Mouse (Mus musculus) CH12.LX (cell line): ENCODE measurements at regions not wholly inside any gene's neighbourhood (a gene's known extent, or its start where the extent isn't known, plus 50 kb on each side); places are given as distances from the start of the nearest gene placed in this dataset.

Experiments used
- DNase-seq: peaks from one replicate; pipeline ENCODE4 v3.0.0-alpha.2; 2013; ENCODE audit errors: extremely low read depth
- H3K27ac ChIP-seq: 2 replicates; pipeline ENCODE4 v1.5.1; 2012; ENCODE audit warnings: low read depth, mild to moderate bottlenecking, control low read depth, moderate library complexity; ENCODE audit not compliant: insufficient read depth
- H3K27me3 ChIP-seq: replicated peaks from 2 replicates; pipeline ENCODE3; 2012; ENCODE audit warnings: inconsistent platforms
- H3K36me3 ChIP-seq, 2 experiments: replicated peaks in 1 of 2; 2 replicates each; pipeline versions ENCODE3 to v1.6.1; 2012; ENCODE audit warnings: inconsistent platforms in 1 of 2, low read length in 1 of 2, mild to moderate bottlenecking in 1 of 2, mixed read lengths in 1 of 2, moderate library complexity in 1 of 2; ENCODE audit not compliant: control insufficient read depth in 1 of 2, insufficient read depth in 1 of 2
- H3K4me1 ChIP-seq, 2 experiments: 2 replicates each; pipeline ENCODE4 v1.6.1; 2012; ENCODE audit warnings: inconsistent platforms in 1 of 2, moderate library complexity in 1 of 2; ENCODE audit not compliant: insufficient read depth in 2 of 2, control insufficient read depth in 1 of 2
- H3K4me2 ChIP-seq: 2 replicates; pipeline ENCODE4 v1.6.1; 2012; ENCODE audit warnings: low read depth, mild to moderate bottlenecking, control low read depth; ENCODE audit not compliant: poor library complexity, insufficient read depth, severe bottlenecking
- H3K4me3 ChIP-seq, 3 experiments: fragments of 150-350 bp in 1 of 3; sonication (generic) in 1 of 3; replicated peaks in 1 of 3; 2 replicates each; pipeline versions ENCODE3 to v1.5.1; 2011 to 2012; ENCODE audit warnings: low read depth in 2 of 3, low read length in 2 of 3, mild to moderate bottlenecking in 2 of 3, moderate library complexity in 2 of 3, control low read depth in 1 of 3, improper control_type of control experiment in 1 of 3, inconsistent platforms in 1 of 3, mixed read lengths in 1 of 3; ENCODE audit not compliant: poor library complexity in 1 of 3
- H3K79me2 ChIP-seq: replicated peaks from 2 replicates; pipeline ENCODE4 v1.6.1; 2012; ENCODE audit warnings: mild to moderate bottlenecking, moderate library complexity; ENCODE audit not compliant: control insufficient read depth, poor library complexity, insufficient read depth, severe bottlenecking; ENCODE audit errors: extremely low read depth
- H3K9ac ChIP-seq: 2 replicates; pipeline ENCODE4 v1.6.1; 2012; ENCODE audit warnings: low read depth, mild to moderate bottlenecking, control low read depth, moderate library complexity; ENCODE audit not compliant: insufficient read depth
- H3K9me3 ChIP-seq: replicated peaks from 2 replicates; pipeline ENCODE3; 2012; ENCODE audit warnings: low read length, inconsistent platforms, mixed read lengths
- CHD1 ChIP-seq: IDR thresholded peaks from 2 replicates; pipeline ENCODE4 v1.6.1; 2012; ENCODE audit warnings: low read depth, low read length, improper control_type of control experiment, inconsistent platforms
- CHD2 ChIP-seq: IDR thresholded peaks from 2 replicates; pipeline ENCODE4 v1.6.1; 2011; ENCODE audit warnings: low read length, improper control_type of control experiment
- EP300 ChIP-seq: IDR thresholded peaks from 2 replicates; pipeline ENCODE4 v1.6.1; 2011; ENCODE audit warnings: low read length, improper control_type of control experiment
- ETS1 ChIP-seq: conservative IDR thresholded peaks from 2 replicates; pipeline ENCODE4 v1.6.1; 2012; ENCODE audit warnings: low read depth, mild to moderate bottlenecking, inconsistent platforms, low read length, improper control_type of control experiment, moderate library complexity
- JUN ChIP-seq: IDR thresholded peaks from 2 replicates; pipeline ENCODE4 v1.6.1; 2011; ENCODE audit warnings: low read depth, mild to moderate bottlenecking, low read length, improper control_type of control experiment, moderate library complexity; ENCODE audit not compliant: insufficient read depth
- KAT2A ChIP-seq: IDR thresholded peaks from 2 replicates; pipeline ENCODE4 v1.6.1; 2012; ENCODE audit warnings: low read length, improper control_type of control experiment, inconsistent platforms; ENCODE audit not compliant: insufficient replicate concordance
- MAFK ChIP-seq: IDR thresholded peaks from 2 replicates; pipeline ENCODE4 v1.6.1; 2011; ENCODE audit warnings: low read length, improper control_type of control experiment; ENCODE audit not compliant: insufficient replicate concordance
- MAZ ChIP-seq: IDR thresholded peaks from 2 replicates; pipeline ENCODE4 v1.6.1; 2012; ENCODE audit warnings: low read depth, mild to moderate bottlenecking, inconsistent platforms, low read length, improper control_type of control experiment, moderate library complexity
- MXI1 ChIP-seq: IDR thresholded peaks from 2 replicates; pipeline ENCODE4 v1.6.1; 2011; ENCODE audit warnings: mild to moderate bottlenecking, low read depth, low read length, improper control_type of control experiment
- MYC ChIP-seq: IDR thresholded peaks from 2 replicates; pipeline ENCODE4 v1.6.1; 2011; ENCODE audit warnings: low read depth, mild to moderate bottlenecking, improper control_type of control experiment, low read length
- NELFE ChIP-seq: IDR thresholded peaks from 2 replicates; pipeline ENCODE4 v1.6.1; 2011; ENCODE audit warnings: low read depth, low read length, improper control_type of control experiment
- PAX5 ChIP-seq: IDR thresholded peaks from 2 replicates; pipeline ENCODE4 v1.6.1; 2012; ENCODE audit warnings: low read length, inconsistent platforms, mixed read lengths
- POLR2AphosphoS2 ChIP-seq: IDR thresholded peaks from 2 replicates; pipeline ENCODE4 v1.6.1; 2011; ENCODE audit warnings: low read depth, low read length, improper control_type of control experiment
- SMC3 ChIP-seq: IDR thresholded peaks from 2 replicates; pipeline ENCODE4 v1.6.1; 2011; ENCODE audit warnings: low read depth, low read length, improper control_type of control experiment
- TCF12 ChIP-seq: IDR thresholded peaks from 2 replicates; pipeline ENCODE4 v1.6.1; 2014; ENCODE audit warnings: low read depth, mild to moderate bottlenecking, inconsistent platforms, low read length, improper control_type of control experiment
- UBTF ChIP-seq: IDR thresholded peaks from 2 replicates; pipeline ENCODE4 v1.6.1; 2012; ENCODE audit warnings: low read depth, mild to moderate bottlenecking, inconsistent platforms, low read length, improper control_type of control experiment, moderate library complexity
- USF1 ChIP-seq: IDR thresholded peaks from 2 replicates; pipeline ENCODE4 v1.6.1; 2014; ENCODE audit warnings: low read depth, mild to moderate bottlenecking, inconsistent platforms, low read length, improper control_type of control experiment
- USF2 ChIP-seq: conservative IDR thresholded peaks from 2 replicates; pipeline ENCODE4 v1.6.1; 2011; ENCODE audit warnings: low read depth, low read length, improper control_type of control experiment
- ZC3H11A ChIP-seq: IDR thresholded peaks from 2 replicates; pipeline ENCODE4 v1.6.1; 2012; ENCODE audit warnings: low read depth, mild to moderate bottlenecking, inconsistent platforms, low read length, improper control_type of control experiment
- ZKSCAN1 ChIP-seq: IDR thresholded peaks from 2 replicates; pipeline ENCODE4 v1.6.1; 2012; ENCODE audit warnings: low read depth, inconsistent platforms, low read length, improper control_type of control experiment, borderline replicate concordance
- ZNF384 ChIP-seq: IDR thresholded peaks from 2 replicates; pipeline ENCODE4 v1.6.1; 2012; ENCODE audit warnings: low read depth, low read length, improper control_type of control experiment, inconsistent platforms
- dilution Hi-C: fragments of 300-500 bp; cut with MboI; formaldehyde crosslinking; loops from 2 replicates; pipeline ENCODE4 v1.14.3; 2020; ENCODE audit warnings: low sequenced_read_pairs; ENCODE audit not compliant: extremely low pct_unique_long_range_greater_than_20kb, extremely low pct_ligation_motif_present
- in situ Hi-C: fragments of 300-500 bp; cut with MboI; formaldehyde crosslinking; loops from 3 replicates; pipeline ENCODE4 v1.14.3; 2019; ENCODE audit warnings: low sequenced_read_pairs, low pct_ligation_motif_present, low pct_unique_long_range_greater_than_20kb, mixed read lengths

DNA sequence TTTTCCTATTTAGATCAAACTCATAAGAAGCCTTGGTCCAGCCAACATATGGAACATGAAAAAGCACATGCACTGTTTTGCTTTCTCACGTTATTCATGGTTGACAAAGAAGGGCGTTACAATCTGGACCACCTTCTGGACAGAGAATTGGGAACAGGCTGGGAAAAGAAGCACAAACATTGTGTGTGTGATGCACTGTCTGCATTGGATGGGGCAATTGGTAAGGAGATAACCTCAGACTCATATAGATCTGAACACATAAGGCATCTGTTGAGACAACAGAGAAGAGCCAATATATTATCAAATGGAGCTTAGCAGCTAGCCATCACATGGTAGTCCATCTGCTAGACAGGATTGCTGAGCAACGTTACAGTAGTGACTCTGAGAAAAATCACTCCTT is 317.1 kb downstream of the Fam84a start:
- Histone ChIP-seq H3K27ac (no peak overlapping the region), H3K4me1 (no peaks in the 10 kb centered on the region), H3K9ac (no peak overlapping the region), H3K4me3 (no peak overlapping the region), H3K36me3 (no peaks in the 10 kb centered on the region), H3K27me3 (no peaks in the 10 kb centered on the region), H3K9me3 (no peaks in the 10 kb centered on the region), H3K4me2 (no peak overlapping the region), H3K79me2 (no peaks in the 10 kb centered on the region)
- no peak for DNase-seq
- in situ Hi-C loops (no loop called here), dilution Hi-C loops (no loop called here)
- TF ChIP-seq NELFE, result no peak
- no peak for TF ChIP-seq ZKSCAN1
- no peak for TF ChIP-seq USF2
- no peak for TF ChIP-seq USF1
- no peak for TF ChIP-seq CHD1
- TF ChIP-seq KAT2A, result no peak
- TF ChIP-seq JUN, result no peak
- no peak for TF ChIP-seq ZNF384
- no peak for TF ChIP-seq MXI1
- TF ChIP-seq TCF12, result no peak
- TF ChIP-seq ETS1, result no peak
- TF ChIP-seq EP300, result no peak
- no peak for TF ChIP-seq MAZ
- no peak for TF ChIP-seq MYC
- no peak for TF ChIP-seq UBTF
- TF ChIP-seq SMC3, result no peak
- no peak for TF ChIP-seq CHD2
- no peak for TF ChIP-seq MAFK
- TF ChIP-seq PAX5, result no peak

DNA sequence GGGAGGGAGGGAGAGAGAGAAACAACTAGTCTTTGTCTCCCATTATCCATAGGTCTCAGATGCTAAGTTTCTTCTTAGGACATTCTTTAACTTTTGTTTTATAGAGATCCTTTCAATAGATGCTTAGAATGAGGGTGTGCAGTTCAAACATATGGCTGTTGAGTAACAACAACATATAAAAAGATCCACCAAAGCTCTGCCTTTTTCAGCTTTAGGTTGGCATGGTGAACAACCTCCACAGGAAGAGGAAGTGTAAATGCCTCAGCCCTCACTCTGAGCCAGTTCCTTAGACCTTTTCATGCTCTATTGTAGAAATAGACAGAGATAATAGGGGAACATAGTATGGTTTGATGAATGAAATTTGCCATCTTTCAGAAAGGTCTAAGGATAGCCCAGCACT is 326.0 kb downstream of the Fam84a start:
- H3K79me2 ChIP-seq, result no peaks in the 10 kb centered on the region
- no peaks in the 10 kb centered on the region for H3K9me3 ChIP-seq
- dilution Hi-C loops, result no loop called here
- H3K27ac ChIP-seq, result no peak overlapping the region
- no peaks in the 10 kb centered on the region for H3K27me3 ChIP-seq
- no peak overlapping the region for H3K9ac ChIP-seq
- H3K4me1 ChIP-seq, result no peaks in the 10 kb centered on the region
- no peak overlapping the region for H3K4me2 ChIP-seq
- in situ Hi-C loops, result no loop called here
- H3K36me3 ChIP-seq, result no peaks in the 10 kb centered on the region
- no peak for DNase-seq
- TF ChIP-seq ZC3H11A (no peak), ETS1 (no peak), MXI1 (no peak), POLR2AphosphoS2 (no peak)
- H3K4me3 ChIP-seq, result no peak overlapping the region
